Mouse (Mus musculus): ENCODE results near the gene Usp51.
A peak's percentile ranks its signal among the peaks of the same experiment; 100 is the strongest.
"Not testable (repeated sequence)": the region's sequence is repeated elsewhere in the genome, so short reads cannot be mapped to it uniquely, and the experiment has no call there.

The Usp51 gene

DNA sequence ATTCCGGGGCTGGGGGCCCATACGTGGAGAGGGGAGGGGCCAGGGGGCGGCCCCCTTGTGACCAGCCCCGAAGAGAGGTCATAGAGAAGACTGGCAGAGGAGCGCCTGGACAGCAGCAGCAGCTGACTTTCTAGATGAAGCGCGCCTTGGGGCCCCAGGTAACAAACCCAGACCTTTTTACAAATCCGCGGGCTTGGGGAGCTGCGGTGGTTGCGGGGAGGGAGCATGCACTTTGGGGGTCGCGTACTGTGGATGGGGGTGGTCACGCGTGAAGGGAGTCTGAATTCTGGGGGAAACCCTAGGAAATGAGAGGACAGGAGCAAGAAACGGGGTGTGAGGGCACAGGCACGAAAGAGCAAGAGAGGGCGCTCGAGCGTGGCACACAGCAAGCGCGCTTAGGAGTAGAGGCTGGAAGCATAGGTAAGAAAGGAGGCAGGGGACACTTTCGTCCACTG is at the start of gene Usp51:
Gene Usp51 (plus strand): TSS at position 83 of the 455 bp plus-strand sequence.
- peak; percentile 8 for DNase-seq (ENCODE audit: low spot score)

DNA sequence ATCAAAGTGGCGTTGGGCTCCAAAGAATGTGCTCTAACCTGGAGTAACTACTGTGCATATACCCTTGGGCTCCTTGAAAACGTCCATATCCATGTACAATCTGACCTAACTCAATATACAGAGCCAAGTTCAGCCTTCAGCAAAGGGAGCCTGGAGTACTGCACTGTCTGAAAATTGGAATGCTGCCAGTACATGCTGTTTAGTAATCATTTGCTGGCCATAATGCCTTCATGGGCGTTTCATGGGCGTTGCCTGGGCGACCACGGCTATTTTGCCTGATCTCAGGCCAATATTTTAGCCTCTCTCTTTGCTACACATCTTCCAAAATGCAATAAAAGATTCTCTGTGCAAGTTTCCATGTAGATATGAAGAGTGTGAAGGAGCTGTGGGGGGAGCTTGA is 36.7 kb upstream of the Usp51 start:
- no peak for DNase-seq (ENCODE audit: low spot score)

GRCm38 (mm10) chrX:152973476-152974203 is 32.6 kb upstream of the Usp51 start:
- not testable (repeated sequence) for DNase-seq (ENCODE audit: low spot score)

- DNase-seq (ENCODE audit: low spot score): no peak
Measured at GRCm38 (mm10) chrX:152974204-152974661, 32.0 kb upstream of the Usp51 start.

DNA sequence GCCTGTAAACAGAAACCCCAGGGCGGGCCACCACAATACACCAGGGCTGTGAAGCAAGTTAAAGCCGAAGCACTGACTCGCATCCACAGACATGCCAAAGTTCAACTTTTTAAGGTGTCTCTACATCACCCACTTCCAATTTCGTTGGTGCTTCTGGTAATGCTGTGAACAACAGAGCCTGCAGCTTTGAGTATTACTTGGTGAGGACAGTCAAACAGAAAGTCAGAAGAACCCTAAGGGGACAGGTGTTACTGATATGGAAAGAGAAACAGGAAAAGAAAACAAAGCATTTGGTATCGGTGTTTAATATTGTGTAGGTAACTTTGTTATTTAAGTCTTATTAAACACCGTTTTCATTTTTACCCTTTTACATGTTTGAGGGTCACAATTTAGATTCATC is 29.7 kb upstream of the Usp51 start:
- DNase-seq (ENCODE audit: low spot score): no peak

DNA sequence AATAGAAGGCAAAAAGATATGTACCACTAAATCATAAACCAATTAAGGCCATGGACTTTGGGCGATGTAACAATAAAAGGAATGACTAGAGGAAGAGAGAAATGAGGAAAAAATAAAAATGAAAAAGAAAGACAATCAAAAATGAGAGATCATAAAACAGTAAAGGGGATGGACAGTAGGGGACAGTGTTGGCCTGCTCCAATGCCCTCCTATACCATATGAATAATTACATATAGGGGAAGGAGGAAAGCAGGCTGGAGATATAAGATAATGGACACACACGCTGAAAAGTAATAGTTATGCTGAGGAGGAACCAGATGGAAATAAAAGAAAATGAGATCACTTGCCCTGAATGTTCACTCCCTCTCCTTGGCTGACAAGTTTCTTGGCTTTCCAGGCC is 21.3 kb upstream of the Usp51 start:
- no peak for DNase-seq (ENCODE audit: low spot score)

DNA sequence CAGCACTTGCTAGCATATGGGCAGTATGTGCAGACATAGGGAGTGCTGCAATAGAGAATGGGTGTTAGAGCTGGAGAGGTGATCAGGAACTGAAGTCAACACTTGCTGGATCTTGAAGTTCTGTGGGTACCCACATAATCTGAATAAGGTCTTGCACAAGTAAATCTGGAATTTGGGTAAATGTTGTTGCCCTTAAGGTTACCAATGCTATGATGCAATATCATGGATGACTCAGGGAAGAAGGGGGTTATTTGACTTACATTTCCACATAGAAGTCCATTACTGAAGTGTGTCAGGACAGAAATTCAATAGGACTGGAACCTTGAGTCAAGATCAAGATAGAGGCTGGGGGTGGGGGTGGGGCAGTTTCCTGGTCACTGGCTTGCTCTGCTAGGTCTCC is 16.4 kb upstream of the Usp51 start:
- not testable (repeated sequence) for DNase-seq (ENCODE audit: low spot score)

DNA sequence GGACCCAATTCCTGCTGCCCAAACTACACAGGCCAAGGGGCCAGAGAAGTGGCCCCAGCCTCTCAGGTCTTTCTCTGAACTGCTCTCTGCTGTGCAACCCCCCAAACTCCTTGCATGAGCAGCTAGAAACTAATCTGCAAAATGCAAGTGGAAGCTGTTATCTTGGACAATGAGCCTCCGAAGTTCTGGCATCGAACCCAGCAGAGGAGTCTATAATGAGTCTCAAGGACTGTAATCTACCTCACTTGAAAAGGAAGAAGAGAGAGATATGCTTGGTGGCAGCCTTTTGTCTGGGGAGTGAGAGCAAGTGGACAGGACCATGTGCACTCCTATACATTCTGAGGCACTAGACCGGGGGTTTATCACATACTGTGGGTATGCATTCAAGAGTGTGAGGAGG is 10.2 kb upstream of the Usp51 start:
- DNase-seq (ENCODE audit: low spot score): not testable (repeated sequence)

- peak; percentile 27 for DNase-seq (ENCODE audit: low spot score)
Measured at GRCm38 (mm10) chrX:153007021-153007684, 884 bp downstream of the Usp51 start.

GRCm38 (mm10) chrX:153007685-153008047 is 1.4 kb downstream of the Usp51 start:
- DNase-seq (ENCODE audit: low spot score): no peak

DNA sequence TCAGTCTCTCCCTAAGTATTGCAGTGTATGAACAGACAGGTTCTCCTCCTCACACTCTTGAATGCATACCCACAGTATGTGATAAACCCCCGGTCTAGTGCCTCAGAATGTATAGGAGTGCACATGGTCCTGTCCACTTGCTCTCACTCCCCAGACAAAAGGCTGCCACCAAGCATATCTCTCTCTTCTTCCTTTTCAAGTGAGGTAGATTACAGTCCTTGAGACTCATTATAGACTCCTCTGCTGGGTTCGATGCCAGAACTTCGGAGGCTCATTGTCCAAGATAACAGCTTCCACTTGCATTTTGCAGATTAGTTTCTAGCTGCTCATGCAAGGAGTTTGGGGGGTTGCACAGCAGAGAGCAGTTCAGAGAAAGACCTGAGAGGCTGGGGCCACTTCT is 19.0 kb downstream of the Usp51 start:
- DNase-seq (ENCODE audit: low spot score): not testable (repeated sequence)

- not testable (repeated sequence) for DNase-seq (ENCODE audit: low spot score)
Measured at GRCm38 (mm10) chrX:153025709-153026108, 19.4 kb downstream of the Usp51 start.

DNA sequence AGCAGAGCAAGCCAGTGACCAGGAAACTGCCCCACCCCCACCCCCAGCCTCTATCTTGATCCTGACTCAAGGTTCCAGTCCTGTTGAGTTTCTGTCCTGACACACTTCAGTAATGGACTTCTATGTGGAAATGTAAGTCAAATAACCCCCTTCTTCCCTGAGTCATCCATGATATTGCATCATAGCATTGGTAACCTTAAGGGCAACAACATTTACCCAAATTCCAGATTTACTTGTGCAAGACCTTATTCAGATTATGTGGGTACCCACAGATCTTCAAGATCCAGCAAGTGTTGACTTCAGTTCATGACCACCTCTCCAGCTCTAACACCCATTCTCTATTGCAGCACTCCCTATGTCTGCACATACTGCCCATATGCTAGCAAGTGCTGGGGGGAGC is 25.3 kb downstream of the Usp51 start:
- not testable (repeated sequence) for DNase-seq (ENCODE audit: low spot score)

GRCm38 (mm10) chrX:153037087-153037971 is 31.1 kb downstream of the Usp51 start, which contains the start of gene Mageh1:
TSS of gene Mageh1 (minus strand) at chrX:153037575.
- DNase-seq (ENCODE audit: low spot score): peak; percentile 60

DNA sequence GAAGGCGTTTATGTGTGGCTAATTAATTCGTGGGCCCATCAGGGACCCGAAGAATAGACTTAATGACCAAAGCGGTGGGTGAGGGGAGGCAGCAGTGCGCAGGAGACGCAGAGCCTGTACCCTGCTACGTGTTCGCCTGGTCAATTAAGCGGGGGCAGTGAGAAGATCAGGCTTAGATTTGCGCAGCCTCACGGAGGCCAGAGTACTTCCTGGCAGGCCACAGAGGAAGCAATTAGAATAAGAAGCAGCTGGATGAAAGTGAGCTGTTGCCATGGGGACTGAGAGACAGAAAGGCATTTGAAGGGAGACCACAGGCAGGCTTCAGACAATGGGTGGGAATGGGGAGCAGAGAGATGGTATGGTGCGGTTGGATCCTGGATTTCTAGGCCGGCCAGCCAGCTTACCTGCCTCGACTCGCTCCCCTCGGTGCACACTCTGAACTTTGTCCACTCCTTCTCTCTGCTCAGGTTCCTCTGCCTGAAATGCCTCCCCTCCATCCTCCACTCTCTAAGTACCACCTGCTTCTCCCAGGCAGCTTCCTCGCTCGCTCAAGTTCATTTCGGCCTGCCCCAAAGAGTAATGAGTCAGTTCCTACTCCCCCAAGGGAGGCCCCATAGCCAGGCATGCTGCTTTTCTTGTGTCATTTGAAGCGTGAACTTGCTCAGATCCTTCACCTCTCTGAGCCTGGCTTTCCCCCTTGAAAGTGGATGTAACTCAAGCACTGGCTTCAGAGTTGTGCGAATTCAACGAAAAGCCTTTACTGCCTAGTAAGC is 31.9 kb downstream of the Usp51 start:
- not testable (repeated sequence) for DNase-seq (ENCODE audit: low spot score)
